Mouse (Mus musculus) right cerebral cortex, postnatal 10 days (tissue): ENCODE measurements around the gene Gm10999.
"Not testable (repeated sequence)": the region's sequence is repeated elsewhere in the genome, so short reads cannot be mapped to it uniquely, and the experiment has no call there.

ENCODE experiments used
- DNase-seq, 2 experiments: peaks; one replicate each; pipeline ENCODE4 v3.0.0; 2021; ENCODE audit warnings: low spot score in 2 of 2

Gm10999 gene

GRCm38 (mm10) chr8:129131561-129131960, at the start of gene Gm10999:
TSS of gene Gm10999 (minus strand) at chr8:129131661.
- no peak for DNase-seq

GRCm38 (mm10) chr8:129133475-129133874, 2.0 kb upstream of the Gm10999 start:
- DNase-seq: no peak

GRCm38 (mm10) chr8:129115761-129116160, 15.7 kb downstream of the Gm10999 start:
- not testable (repeated sequence) for DNase-seq
